Comparison of ENCODE assay signal across 7 mouse cellular contexts in the genomic region with DNA sequence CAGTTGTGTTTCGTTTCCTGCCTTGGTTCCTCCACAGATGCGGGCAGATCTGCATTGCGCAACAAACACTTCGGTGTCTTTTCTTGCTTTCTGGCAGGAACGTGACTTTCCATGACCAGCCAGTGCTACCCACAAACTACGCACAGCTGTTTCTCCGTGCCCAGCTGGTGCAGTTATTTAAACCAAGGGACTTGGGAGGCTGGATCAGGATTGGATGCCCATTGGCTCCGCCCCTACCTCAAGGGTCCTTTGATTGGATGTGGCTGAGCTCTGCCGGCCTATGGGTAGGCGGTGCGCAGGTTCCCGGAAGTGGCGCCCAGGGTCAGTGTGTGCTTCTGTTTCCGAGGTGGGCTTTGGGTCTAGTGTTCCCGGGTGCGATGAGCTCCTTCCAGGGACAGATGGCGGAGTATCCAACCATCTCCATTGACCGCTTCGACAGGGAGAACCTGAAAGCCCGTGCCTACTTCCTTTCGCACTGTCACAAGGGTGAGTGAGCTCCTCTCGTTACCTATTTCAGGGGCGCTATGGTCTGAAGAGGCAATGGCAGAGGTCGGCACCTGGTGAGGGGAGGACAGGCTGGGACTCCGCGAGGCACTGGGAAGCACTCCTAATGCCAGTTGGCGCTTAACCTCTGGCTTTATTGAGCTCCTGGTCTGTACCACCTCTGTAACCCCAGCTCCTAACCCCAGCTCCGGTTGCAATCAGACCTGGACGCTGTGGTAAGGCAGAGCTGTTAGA. TPM values are rescaled to one million over a fixed set of nuclear protein-coding genes. Genes with fewer than 3 reads are reported as not detected.
DNase-seq lines count a peak whose midpoint lies in the region; ATAC-seq lines count a peak whose summit lies in the region.

Gene Dclre1c, plus strand, starts transcription at position 291 of the 738 bp plus-strand sequence.

- H3K4me1 ChIP-seq in embryonic facial prominence, embryonic 11.5 days (ENCODE audit: control insufficient read depth, insufficient read depth, low read length), result no peaks in the 10 kb centered on the region
- H3K4me1 ChIP-seq in limb, embryonic 11.5 days (ENCODE audit: control insufficient read depth, insufficient read depth, low read length), result no peaks in the 10 kb centered on the region
- H3K4me1 ChIP-seq in midbrain, embryonic 14.5 days (ENCODE audit: control insufficient read depth, insufficient read depth, low read length), result peaks cover 10% of the 10 kb centered on the region

- 2% methylated on average over 29 of the region's 29 CpGs for WGBS in embryonic facial prominence, embryonic 11.5 days
- 1% methylated on average over 29 of the region's 29 CpGs for WGBS in limb, embryonic 11.5 days
- WGBS in midbrain, embryonic 14.5 days, result 1% methylated on average over 29 of the region's 29 CpGs

- peak within 1 kb of the TSS; percentile 55 for H3K4me3 ChIP-seq in embryonic facial prominence, embryonic 11.5 days (ENCODE audit: low read depth, low read length)
- peak within 1 kb of the TSS; percentile 62 for H3K4me3 ChIP-seq in limb, embryonic 11.5 days (ENCODE audit: low read depth, low read length)
- peak within 1 kb of the TSS; percentile 72 for H3K4me3 ChIP-seq in midbrain, embryonic 14.5 days (replicated peaks; ENCODE audit: low read depth, low read length)

- peak within 1 kb of the TSS; percentile 40 for H3K9ac ChIP-seq in embryonic facial prominence, embryonic 11.5 days (replicated peaks; ENCODE audit: low read length)
- peak within 1 kb of the TSS; percentile 46; the same call in 1 of the 2 replicates for H3K9ac ChIP-seq in limb, embryonic 11.5 days (ENCODE audit: low read length)
- peak within 1 kb of the TSS; percentile 65 for H3K9ac ChIP-seq in midbrain, embryonic 14.5 days (replicated peaks; ENCODE audit: low read length)

- no peaks in the 10 kb centered on the region for H3K9me3 ChIP-seq in embryonic facial prominence, embryonic 11.5 days (replicated peaks; ENCODE audit: control insufficient read depth, low read length)
- H3K9me3 ChIP-seq in limb, embryonic 11.5 days (ENCODE audit: control insufficient read depth, low read length), result no peaks in the 10 kb centered on the region
- no peaks in the 10 kb centered on the region for H3K9me3 ChIP-seq in midbrain, embryonic 14.5 days (ENCODE audit: control insufficient read depth, low read length)

- peak within 1 kb of the TSS; percentile 70 for H3K4me2 ChIP-seq in embryonic facial prominence, embryonic 11.5 days (ENCODE audit: low read depth, low read length)
- peak within 1 kb of the TSS; percentile 89 for H3K4me2 ChIP-seq in limb, embryonic 11.5 days (ENCODE audit: low read depth, severe bottlenecking)
- H3K4me2 ChIP-seq in midbrain, embryonic 14.5 days (ENCODE audit: low read length), result peak within 1 kb of the TSS; percentile 92

- peak; percentile 98 for ATAC-seq in embryonic facial prominence, embryonic 11.5 days (replicated peaks; ENCODE audit: insufficient number of reproducible peaks, low FRiP score, low TSS enrichment, low read depth)
- ATAC-seq in limb, embryonic 11.5 days (ENCODE audit: insufficient number of reproducible peaks, low FRiP score, low TSS enrichment, low read depth), result peak; percentile 98
- ATAC-seq in midbrain, embryonic 14.5 days (ENCODE audit: low FRiP score, low TSS enrichment), result peak; percentile 99

- DNase-seq in adrenal gland, postnatal 14 days, result peak; percentile 94
- DNase-seq in embryonic facial prominence, embryonic 11.5 days (ENCODE audit: low spot score), result peak; percentile 95
- DNase-seq in heart, adult 11 months, result peak; percentile 100
- DNase-seq in kidney, adult 18-20 months, result peak; percentile 89
- DNase-seq in limb, embryonic 11.5 days (ENCODE audit: low spot score), result peak; percentile 87
- peak; percentile 95 for DNase-seq in midbrain, embryonic 14.5 days
- peak; percentile 83 to 84 for DNase-seq in spleen, adult 18-20 months

- no peak within 1 kb of the TSS for H3K27ac ChIP-seq in embryonic facial prominence, embryonic 11.5 days (replicated peaks; ENCODE audit: low read depth, low read length)
- H3K27ac ChIP-seq in limb, embryonic 11.5 days (replicated peaks; ENCODE audit: low read depth, low read length), result no peak within 1 kb of the TSS
- no peak within 1 kb of the TSS for H3K27ac ChIP-seq in midbrain, embryonic 14.5 days (replicated peaks; ENCODE audit: low read depth, low read length)

- no peaks in the 10 kb centered on the region for H3K27me3 ChIP-seq in embryonic facial prominence, embryonic 11.5 days (ENCODE audit: control insufficient read depth, insufficient read depth, low read length)
- H3K27me3 ChIP-seq in limb, embryonic 11.5 days (ENCODE audit: control insufficient read depth, insufficient read depth, low read length), result no peaks in the 10 kb centered on the region
- H3K27me3 ChIP-seq in midbrain, embryonic 14.5 days (ENCODE audit: control insufficient read depth, insufficient read depth, low read length), result no peaks in the 10 kb centered on the region

- H3K36me3 ChIP-seq in embryonic facial prominence, embryonic 11.5 days (replicated peaks; ENCODE audit: control insufficient read depth, insufficient read depth, low read depth, low read length), result no peaks in the 10 kb centered on the region
- no peaks in the 10 kb centered on the region for H3K36me3 ChIP-seq in limb, embryonic 11.5 days (ENCODE audit: control insufficient read depth, insufficient read depth, low read length)
- peaks cover 7% of the 10 kb centered on the region; the same call in 1 of the 2 replicates for H3K36me3 ChIP-seq in midbrain, embryonic 14.5 days (ENCODE audit: control insufficient read depth, insufficient read depth, low read length)

RNA-seq across cellular contexts. Expression of gene Dclre1c, which starts in this region (rescaled TPM):
- total RNA-seq in adrenal gland, postnatal 14 days (2021), result 6.7 and 7.2 TPM in 2 replicates
- 5.8 and 5.9 TPM in 2 replicates for polyA plus RNA-seq in embryonic facial prominence, embryonic 11.5 days (2014; fragmentation: Nextera tagmentation; extraction: Ambion mirVana)
- polyA plus RNA-seq in limb, embryonic 11.5 days (2014; fragmentation: Nextera tagmentation; extraction: Ambion mirVana), result 5.5 and 5.6 TPM in 2 replicates
- polyA plus RNA-seq in midbrain, embryonic 14.5 days (2014; fragmentation: Nextera tagmentation; extraction: Ambion mirVana), result 7.2 and 9.6 TPM in 2 replicates
